Comparison of ENCODE assay signal across 7 mouse cellular contexts in the genomic region with DNA sequence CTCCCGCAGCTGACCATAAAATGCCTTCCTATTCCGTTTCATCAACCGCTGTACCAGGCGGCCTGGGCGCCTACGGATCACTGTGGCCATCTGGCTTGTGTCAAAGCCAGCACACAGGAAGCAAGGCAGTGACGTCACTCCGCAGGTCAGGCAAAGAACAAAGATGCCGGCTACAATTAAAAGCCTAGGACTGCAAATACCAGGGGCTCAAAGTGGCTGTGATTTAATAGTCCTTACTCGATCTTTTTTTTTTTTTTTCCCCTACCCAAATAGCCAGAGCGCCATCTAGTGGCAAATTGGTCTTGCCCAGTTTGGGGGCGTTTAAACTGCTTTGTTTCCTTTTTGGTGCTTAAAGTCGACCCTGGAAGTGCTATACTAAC. TPM values are rescaled to one million over a fixed set of nuclear protein-coding genes. Genes with fewer than 3 reads are reported as not detected.
A peak's percentile ranks its signal among the peaks of the same experiment; 100 is the strongest.
DNase-seq lines count a peak whose midpoint lies in the region; ATAC-seq and TF ChIP-seq lines count a peak whose summit lies in the region.

No protein-coding gene starts in this region.

- H3K9me3 ChIP-seq in heart, embryonic 15.5 days (replicated peaks) = no peaks in the 10 kb centered on the region
- H3K9me3 ChIP-seq in kidney, postnatal 0 days (replicated peaks; ENCODE audit: low read length) = no peaks in the 10 kb centered on the region

- H3K4me1 ChIP-seq in heart, embryonic 15.5 days (replicated peaks) = peaks cover 46% of the 10 kb centered on the region
- H3K4me1 ChIP-seq in kidney, postnatal 0 days (replicated peaks; ENCODE audit: insufficient read depth, low read length) = peaks cover 9% of the 10 kb centered on the region; the same call in 1 of the 2 replicates
- H3K4me1 ChIP-seq in small intestine, adult 2 months (ENCODE audit: control insufficient read depth, insufficient read depth, insufficient read length, low read length) = peaks cover 12% of the 10 kb centered on the region

- H3K9ac ChIP-seq in heart, embryonic 15.5 days = no peak overlapping the region
- H3K9ac ChIP-seq in kidney, postnatal 0 days (ENCODE audit: low read depth, low read length) = no peak overlapping the region

- H3K27ac ChIP-seq in heart, embryonic 15.5 days = peak overlapping the region; percentile 95
- H3K27ac ChIP-seq in kidney, postnatal 0 days = 0 out of 2 replicates have a peak overlapping the region, but pooled peaks have one; percentile 42
- no peak overlapping the region; the same call in 1 of the 2 replicates for H3K27ac ChIP-seq in small intestine, adult 2 months (ENCODE audit: insufficient read depth, low read depth, low read length)

- no peak for TF ChIP-seq POLR2A in small intestine, adult 2 months (IDR thresholded peaks at IDR 0.05; ENCODE audit: low read depth, low read length)

- H3K27me3 ChIP-seq in heart, embryonic 15.5 days = no peaks in the 10 kb centered on the region
- no peaks in the 10 kb centered on the region for H3K27me3 ChIP-seq in kidney, postnatal 0 days (ENCODE audit: insufficient read depth, low read length)
- H3K27me3 ChIP-seq in small intestine, adult 2 months (ENCODE audit: control insufficient read depth, insufficient read depth, low read length) = no peaks in the 10 kb centered on the region

- peak overlapping the region; percentile 28 for H3K4me3 ChIP-seq in heart, embryonic 15.5 days
- no peak overlapping the region for H3K4me3 ChIP-seq in kidney, postnatal 0 days (replicated peaks; ENCODE audit: low read depth, low read length)
- H3K4me3 ChIP-seq in small intestine, adult 2 months (ENCODE audit: low read depth, low read length) = peak overlapping the region; percentile 10

- ATAC-seq in heart, embryonic 15.5 days (replicated peaks; ENCODE audit: insufficient number of reproducible peaks, insufficient read depth, low FRiP score, low read depth) = no peak
- ATAC-seq in kidney, postnatal 0 days (replicated peaks; ENCODE audit: low FRiP score, low read depth) = peak; percentile 80

- peak; percentile 51 for DNase-seq in CD4-positive helper T cell, adult 2 months (ENCODE audit: low read depth, low spot score)
- DNase-seq in MN1 (ENCODE audit: low spot score) = peak; percentile 100
- peak; percentile 92 for DNase-seq in embryo, embryonic 10.5 days (ENCODE audit: low spot score)
- DNase-seq in kidney, postnatal 0 days (ENCODE audit: low spot score) = peak; percentile 95
- DNase-seq in lung, postnatal 25 days (ENCODE audit: low spot score) = peak; percentile 39

- WGBS in heart, embryonic 15.5 days = 4% methylated on average over 13 of the region's 13 CpGs
- WGBS in kidney, postnatal 0 days = 3% methylated on average over 13 of the region's 13 CpGs
- 3% methylated on average over 13 of the region's 13 CpGs for WGBS in small intestine, adult 2 months

- TF ChIP-seq CTCF in kidney, postnatal 0 days (IDR thresholded peaks at IDR 0.05; ENCODE audit: low read depth) = peak; percentile 83
- TF ChIP-seq CTCF in small intestine, adult 2 months (IDR thresholded peaks at IDR 0.05; ENCODE audit: extremely low read depth, insufficient read length, insufficient replicate concordance, low read depth, low read length) = peak; percentile 43; the same call in 1 of the 2 replicates

- H3K36me3 ChIP-seq in heart, embryonic 15.5 days = 0 out of 2 replicates have a peak, but pooled peaks cover 5% of the 10 kb centered on the region
- no peaks in the 10 kb centered on the region for H3K36me3 ChIP-seq in kidney, postnatal 0 days (ENCODE audit: insufficient read depth, low read length)
- no peaks in the 10 kb centered on the region for H3K36me3 ChIP-seq in small intestine, adult 2 months (ENCODE audit: control insufficient read depth, insufficient read depth, low read length)

- H3K4me2 ChIP-seq in heart, embryonic 15.5 days = peak overlapping the region; percentile 50
- peak overlapping the region; percentile 47 for H3K4me2 ChIP-seq in kidney, postnatal 0 days (ENCODE audit: low read length)

RNA-seq across cellular contexts. Expression of a gene that starts 26.4 kb away (rescaled TPM):
- 35.4 and 35.5 TPM in 2 replicates for polyA plus RNA-seq in heart, embryonic 15.5 days (2015; fragmentation: Nextera tagmentation; extraction: Ambion mirVana)
- 9.9 and 13.2 TPM in 2 replicates for polyA plus RNA-seq in kidney, postnatal 0 days (2015; fragmentation: Nextera tagmentation; extraction: Ambion mirVana)
- polyA plus RNA-seq in small intestine, adult 2 months (2012; rRNA removed) = 3.0 and 3.9 TPM in 2 replicates

Comparison
In these comparisons a context has a peak if more than half of its experiments do, and no peak if none do; other contexts are left out.
1. DNase-seq: peak in every context shown above with its lines; median percentile 100 in MN1; 95 in kidney, postnatal 0 days; 92 in embryo, embryonic 10.5 days; 51 in CD4-positive helper T cell, adult 2 months; 39 in lung, postnatal 25 days.